Mouse (Mus musculus) lung, postnatal 0 days (tissue): Measurements from ENCODE around the gene Phxr2.

Experiments used
- CTCF ChIP-seq: IDR thresholded peaks from 2 replicates; pipeline ENCODE4 v1.5.1; 2016; ENCODE audit warnings: antibody characterized with exemption, mild to moderate bottlenecking
- EP300 ChIP-seq: IDR thresholded peaks from 2 replicates; pipeline ENCODE4 v1.6.1; 2016; ENCODE audit warnings: antibody characterized with exemption, mild to moderate bottlenecking, control low read depth

- no peak for TF ChIP-seq CTCF
- TF ChIP-seq EP300 = no peak
These were observed 47.5 kb downstream of the Phxr2 start for GRCm38 (mm10) chr10:99078621-99079020.
